Mouse (Mus musculus) stomach, embryonic 14.5 days (tissue): ENCODE data around the gene Rbbp4. TPM values are rescaled to one million over a fixed set of nuclear protein-coding genes. Genes with fewer than 3 reads are reported as not detected.
A peak's percentile ranks its signal among the peaks of the same experiment; 100 is the strongest.

Experiments
- ATAC-seq: fragments of 200-750 bp; cut with Nextera tagmentation; 2 replicates; pipeline ENCODE4 v1.8.0; 2017; ENCODE audit warnings: low read depth, moderate TSS enrichment; ENCODE audit not compliant: insufficient number of reproducible peaks, insufficient read depth, low FRiP score
- H3K27ac ChIP-seq: fragments of 300-500 bp; sonication (generic); 2 replicates; pipeline ENCODE4 v1.5.1; 2014; ENCODE audit warnings: mild to moderate bottlenecking, low read length, moderate library complexity, mixed read lengths
- H3K27me3 ChIP-seq: fragments of 300-500 bp; sonication (generic); 2 replicates; pipeline ENCODE4 v1.6.1; 2014; ENCODE audit warnings: low read length, control low read depth, mixed read lengths; ENCODE audit not compliant: control insufficient read depth, insufficient read depth
- H3K36me3 ChIP-seq: fragments of 300-500 bp; sonication (generic); 2 replicates; pipeline ENCODE4 v1.6.1; 2014; ENCODE audit warnings: mild to moderate bottlenecking, control low read depth, low read length, moderate library complexity, mixed read lengths; ENCODE audit not compliant: control insufficient read depth, insufficient read depth
- H3K4me1 ChIP-seq: fragments of 300-500 bp; sonication (generic); 2 replicates; pipeline ENCODE4 v1.6.1; 2014; ENCODE audit warnings: low read length, control low read depth, mixed read lengths; ENCODE audit not compliant: control insufficient read depth, insufficient read depth
- H3K4me2 ChIP-seq: fragments of 300-500 bp; sonication (generic); replicated peaks from 2 replicates; pipeline ENCODE4 v1.6.1; 2014; ENCODE audit warnings: low read depth, low read length, control low read depth
- H3K4me3 ChIP-seq: fragments of 300-500 bp; sonication (generic); 2 replicates; pipeline ENCODE4 v1.5.1; 2014; ENCODE audit warnings: low read depth, low read length, control low read depth
- H3K9ac ChIP-seq: fragments of 300-500 bp; sonication (generic); replicated peaks from 2 replicates; pipeline ENCODE4 v1.6.1; 2014; ENCODE audit warnings: low read depth, mild to moderate bottlenecking, control low read depth, low read length, moderate library complexity, mixed read lengths
- H3K9me3 ChIP-seq: fragments of 300-500 bp; sonication (generic); 2 replicates; pipeline ENCODE4 v1.6.1; 2016; ENCODE audit warnings: low read depth, low read length, control low read depth; ENCODE audit not compliant: control insufficient read depth
- WGBS: fragments of 180-500 bp; shearing (Covaris S2); extraction: QIAGEN DNeasy Blood & Tissue Kit; methylation state at CpG from one replicate; pipeline ENCODE4 v1.1.7; 2014; 5-methylcytosine and 5-hydroxymethylcytosine counted together
- microRNA-seq: library from miRNA; unstranded; fragments of <30 nt; microRNA quantifications from one replicate; pipeline ENCODE4, GENCODE M21; 2016
- polyA plus RNA-seq: library from polyadenylated mRNA; unstranded; fragments of >200 nt; fragmentation: Nextera tagmentation; extraction: Ambion mirVana; gene quantifications from 2 replicates; pipeline ENCODE4 v1.2.1, GENCODE M21; 2014

The Rbbp4 gene
- polyA plus RNA-seq, 1 experiment from 2014 or later: 329 TPM

DNA sequence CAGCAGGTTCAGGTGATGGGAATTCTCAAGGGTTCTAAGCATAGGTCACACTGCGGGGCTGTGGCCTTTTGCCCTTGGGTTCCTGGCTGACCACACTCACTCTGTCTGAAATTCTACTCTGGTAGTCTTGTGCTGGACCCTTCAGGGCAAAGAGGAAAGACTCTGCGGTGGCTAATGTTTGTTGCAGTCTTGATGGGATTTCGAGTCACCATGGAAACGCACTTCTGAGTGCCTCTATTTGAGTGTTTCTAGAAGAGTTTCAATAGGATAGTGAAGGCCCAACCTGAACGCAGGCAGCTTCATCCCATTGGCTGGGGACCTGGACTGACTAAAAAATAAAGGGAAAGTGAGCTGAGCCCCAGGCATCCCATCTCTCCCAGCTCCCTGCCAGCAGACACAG, 68.3 kb downstream of the Rbbp4 start:
- Histone ChIP-seq H3K4me3 (no peak overlapping the region), H3K27ac (no peak overlapping the region), H3K4me1 (peaks cover 10% of the 10 kb centered on the region), H3K27me3 (no peaks in the 10 kb centered on the region), H3K4me2 (no peak overlapping the region), H3K36me3 (no peaks in the 10 kb centered on the region), H3K9me3 (no peaks in the 10 kb centered on the region), H3K9ac (no peak overlapping the region)
- WGBS: 64% methylated on average over 5 of the region's 5 CpGs
- no peak for ATAC-seq

DNA sequence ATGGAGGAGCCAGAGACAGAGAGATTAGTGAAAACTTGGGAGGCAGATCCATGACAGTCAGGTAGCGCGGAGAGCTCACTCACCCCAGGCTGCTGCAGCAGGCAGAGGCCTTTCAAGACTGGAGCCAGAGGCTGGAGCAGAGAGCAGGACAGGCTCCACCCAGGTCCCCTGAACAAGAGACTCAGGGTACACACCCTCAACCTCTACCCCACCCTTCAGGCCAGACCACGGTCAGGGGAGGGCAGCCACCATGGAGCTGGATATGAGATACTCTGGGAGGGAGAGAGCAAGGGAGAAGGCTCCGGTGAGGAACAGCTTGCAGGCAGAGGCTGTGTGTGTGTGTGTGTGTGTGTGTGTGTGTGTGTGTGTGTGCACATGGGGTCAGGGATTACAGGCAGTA, 69.0 kb downstream of the Rbbp4 start:
- no peak overlapping the region for H3K27ac ChIP-seq
- H3K27me3 ChIP-seq: no peaks in the 10 kb centered on the region
- H3K4me1 ChIP-seq: peaks cover 10% of the 10 kb centered on the region
- no peak overlapping the region for H3K4me3 ChIP-seq
- ATAC-seq: no peak; the same call in 1 of the 2 replicates
- 69% methylated on average over 4 of the region's 4 CpGs for WGBS
- no peak overlapping the region for H3K4me2 ChIP-seq
- no peak overlapping the region for H3K9ac ChIP-seq
- H3K36me3 ChIP-seq: no peaks in the 10 kb centered on the region
- no peaks in the 10 kb centered on the region for H3K9me3 ChIP-seq

DNA sequence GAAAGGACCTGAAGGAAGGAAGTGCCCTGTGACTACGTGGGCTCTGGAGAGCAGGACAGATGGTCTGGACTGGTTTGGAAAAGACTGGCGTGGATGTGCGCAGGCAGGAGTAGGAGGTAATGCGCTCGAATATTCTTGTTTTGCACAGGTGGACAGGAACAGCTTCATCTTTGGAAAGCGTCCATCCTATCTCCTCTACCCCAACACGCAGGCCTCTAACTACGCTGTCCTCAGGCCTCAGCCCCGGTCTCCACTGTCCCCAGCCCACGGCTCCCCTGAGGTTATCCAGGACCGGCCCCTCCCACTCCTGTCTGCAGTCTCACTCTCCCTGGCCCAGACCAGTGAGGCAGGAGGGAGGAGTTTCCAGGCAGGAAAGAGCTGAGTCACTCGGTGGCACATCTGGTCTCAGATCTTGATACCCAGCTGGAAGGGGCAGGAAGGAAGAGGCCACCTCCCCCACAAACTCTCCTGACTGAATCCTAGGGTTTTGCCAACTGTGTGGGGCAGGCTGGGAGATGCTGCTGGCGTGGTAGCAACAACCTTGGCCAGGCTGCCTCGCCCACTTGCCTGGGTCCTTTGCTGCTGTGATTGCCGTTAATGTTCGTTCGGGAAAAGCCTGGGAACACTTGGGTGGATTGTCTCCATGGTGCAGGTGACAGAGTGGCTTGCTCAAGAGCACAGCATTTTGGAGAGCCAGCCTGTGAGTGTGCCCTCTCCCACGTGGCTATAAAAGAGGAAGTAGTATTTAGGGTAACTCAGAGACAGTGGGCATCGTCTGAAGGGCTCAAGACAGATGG, 71.7 kb downstream of the Rbbp4 start:
- Histone ChIP-seq H3K4me2 (peak overlapping the region; percentile 15; the same call in 1 of the 2 replicates), H3K4me3 (no peak overlapping the region), H3K27me3 (no peaks in the 10 kb centered on the region), H3K36me3 (no peaks in the 10 kb centered on the region), H3K4me1 (peaks cover 10% of the 10 kb centered on the region), H3K9me3 (no peaks in the 10 kb centered on the region), H3K9ac (no peak overlapping the region), H3K27ac (peak overlapping the region; percentile 33; the same call in 1 of the 2 replicates)
- WGBS: 32% methylated on average over 19 of the region's 19 CpGs
- ATAC-seq: peak; percentile 82; the same call in 1 of the 2 replicates

DNA sequence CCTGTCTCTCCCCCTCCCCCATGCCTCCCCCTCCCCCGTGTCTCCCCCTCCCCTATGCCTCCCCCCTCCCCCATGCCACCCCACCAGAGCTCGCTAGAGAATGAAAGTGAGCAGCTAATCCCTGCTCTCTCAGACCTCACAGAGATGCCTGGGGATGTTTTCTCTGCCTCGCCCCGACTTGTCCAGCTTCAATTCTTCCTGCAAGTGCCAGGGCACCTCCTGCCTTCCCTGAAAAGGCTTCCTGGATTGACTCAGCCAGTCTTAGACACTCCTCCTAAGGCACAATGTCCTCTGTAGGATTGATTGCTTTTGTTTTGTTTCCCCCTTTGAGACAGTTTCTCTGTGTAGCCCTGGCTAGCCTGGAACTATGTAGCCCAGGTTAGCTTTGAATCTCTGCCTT, 74.0 kb downstream of the Rbbp4 start, which contains the start of gene C77080:
TSS of gene C77080 (minus strand) at position 209 of the 400 bp plus-strand sequence.
- H3K9me3 ChIP-seq: no peaks in the 10 kb centered on the region
- H3K9ac ChIP-seq: no peak within 1 kb of the TSS
- peaks cover 20% of the 10 kb centered on the region for H3K4me1 ChIP-seq
- no peaks in the 10 kb centered on the region for H3K36me3 ChIP-seq
- no peak within 1 kb of the TSS for H3K4me2 ChIP-seq
- H3K4me3 ChIP-seq: no peak within 1 kb of the TSS
- no peaks in the 10 kb centered on the region for H3K27me3 ChIP-seq
- no peak within 1 kb of the TSS for H3K27ac ChIP-seq
- WGBS: 11% methylated on average over 3 of the region's 4 CpGs
- no peak for ATAC-seq

DNA sequence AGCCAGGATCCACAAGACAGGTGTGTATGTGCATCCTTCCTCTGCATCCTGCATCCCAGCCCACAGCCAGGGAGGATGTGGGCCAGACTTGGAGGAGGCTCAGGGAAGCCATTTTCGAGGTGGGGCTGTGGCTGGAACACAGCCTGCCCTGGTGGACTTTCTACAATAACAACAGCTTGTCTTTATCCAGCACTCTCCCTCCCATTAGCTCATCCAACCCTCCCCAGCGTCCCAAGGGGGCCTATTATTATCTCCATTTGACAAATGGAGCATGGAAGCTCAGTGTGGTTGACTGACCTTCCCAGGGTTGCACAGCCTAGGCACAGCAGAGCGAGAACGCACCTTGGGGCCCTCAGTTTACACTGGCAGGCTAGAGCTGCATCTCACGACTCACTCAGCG, 74.5 kb downstream of the Rbbp4 start:
- no peak for ATAC-seq
- Histone ChIP-seq H3K9me3 (no peaks in the 10 kb centered on the region), H3K4me2 (no peak overlapping the region), H3K27ac (no peak overlapping the region), H3K36me3 (no peaks in the 10 kb centered on the region), H3K9ac (no peak overlapping the region), H3K4me1 (peaks cover 20% of the 10 kb centered on the region), H3K27me3 (no peaks in the 10 kb centered on the region), H3K4me3 (no peak overlapping the region)
- WGBS: 19% methylated on average over 6 of the region's 6 CpGs

DNA sequence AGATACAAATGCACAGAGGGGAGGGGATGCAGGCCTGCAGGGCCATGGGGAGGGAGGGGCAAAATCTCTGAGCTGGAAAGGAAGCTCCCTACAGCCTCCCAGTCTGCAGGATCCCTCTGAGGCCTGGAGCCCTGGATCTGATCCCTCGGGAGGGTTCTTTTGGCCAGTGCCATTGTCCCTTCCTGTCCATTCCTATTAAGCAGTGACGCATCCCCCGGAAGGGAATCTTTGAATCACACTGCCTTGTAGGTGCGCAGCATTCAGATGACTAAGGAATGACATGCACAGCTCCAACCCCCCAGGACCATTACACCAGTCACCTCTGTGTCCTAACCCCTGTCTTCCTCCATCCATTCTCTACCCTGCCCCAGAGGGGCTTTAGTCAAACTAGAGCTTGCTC, 76.1 kb downstream of the Rbbp4 start:
- no peak for ATAC-seq
- Histone ChIP-seq H3K9ac (no peak overlapping the region), H3K27me3 (no peaks in the 10 kb centered on the region)

More for the DNA sequence above, 76.1 kb downstream of the Rbbp4 start:
- Histone ChIP-seq H3K4me2 (no peak overlapping the region), H3K27ac (no peak overlapping the region), H3K4me3 (no peak overlapping the region), H3K9me3 (no peaks in the 10 kb centered on the region), H3K36me3 (no peaks in the 10 kb centered on the region), H3K4me1 (peaks cover 20% of the 10 kb centered on the region)
- WGBS: 87% methylated on average over 4 of the region's 4 CpGs

Small RNA genes within 50 kb of the gene (microRNA-seq; reads per million reads assigned to microRNA genes)
- gene Gm22994: not detected

Other genes with a start within 250 kb of the Rbbp4 start
- 20.9 and 22.6 TPM in 2 replicates for gene Tmem54, start 229.8 kb downstream of the Rbbp4 start, polyA plus RNA-seq
- gene Hpca, start 213.3 kb downstream of the Rbbp4 start, polyA plus RNA-seq: 1.1 and 2.0 TPM in 2 replicates
- gene Fndc5, start 198.4 kb downstream of the Rbbp4 start, polyA plus RNA-seq: 1.4 TPM in 2 replicates
- 18.2 and 20.3 TPM in 2 replicates for gene S100pbp, start 145.6 kb downstream of the Rbbp4 start, polyA plus RNA-seq
- 81.6 and 84.6 TPM in 2 replicates for gene Yars, start 145.6 kb downstream of the Rbbp4 start, polyA plus RNA-seq
- gene C77080, start 74.0 kb downstream of the Rbbp4 start, polyA plus RNA-seq: 6.8 and 8.0 TPM in 2 replicates
- 1.7 and 1.9 TPM in 2 replicates for gene Sync, start 47.8 kb downstream of the Rbbp4 start, polyA plus RNA-seq
- gene Zbtb8os, start 325 bp upstream of the Rbbp4 start, polyA plus RNA-seq: 46.7 and 52.2 TPM in 2 replicates
- gene Zbtb8a, start 42.7 kb upstream of the Rbbp4 start, polyA plus RNA-seq: 14.1 and 14.8 TPM in 2 replicates
- 1.1 and 2.2 TPM in 2 replicates for gene Zbtb8b, start 105.5 kb upstream of the Rbbp4 start, polyA plus RNA-seq
- gene Bsdc1, start 126.2 kb upstream of the Rbbp4 start, polyA plus RNA-seq: 25.6 and 25.7 TPM in 2 replicates
- not detected in 2 replicates for gene Tssk3, start 155.7 kb upstream of the Rbbp4 start, polyA plus RNA-seq
- gene Fam229a, start 155.8 kb upstream of the Rbbp4 start, polyA plus RNA-seq: not detected in 2 replicates
- gene Marcksl1, start 178.2 kb upstream of the Rbbp4 start, polyA plus RNA-seq: 616 and 618 TPM in 2 replicates
- 210 and 217 TPM in 2 replicates for gene Hdac1, start 207.3 kb upstream of the Rbbp4 start, polyA plus RNA-seq
- gene Lck, start 238.3 kb upstream of the Rbbp4 start, polyA plus RNA-seq: 7.5 and 9.5 TPM in 2 replicates
- gene Fam167b, start 243.2 kb upstream of the Rbbp4 start, polyA plus RNA-seq: 2.9 and 3.7 TPM in 2 replicates